Mouse (Mus musculus) bone marrow macrophage, adult 2 months (primary cell): ENCODE results near the gene 2310046K23Rik.

ENCODE experiments used
- CTCF ChIP-seq: IDR thresholded peaks from 2 replicates; pipeline ENCODE4 v1.5.1; 2012; ENCODE audit warnings: low read depth, mild to moderate bottlenecking, low read length, moderate library complexity
- POLR2A ChIP-seq: IDR thresholded peaks from 2 replicates; pipeline ENCODE4 v1.6.1; 2012; ENCODE audit warnings: mild to moderate bottlenecking, low read depth, low read length, borderline replicate concordance

DNA sequence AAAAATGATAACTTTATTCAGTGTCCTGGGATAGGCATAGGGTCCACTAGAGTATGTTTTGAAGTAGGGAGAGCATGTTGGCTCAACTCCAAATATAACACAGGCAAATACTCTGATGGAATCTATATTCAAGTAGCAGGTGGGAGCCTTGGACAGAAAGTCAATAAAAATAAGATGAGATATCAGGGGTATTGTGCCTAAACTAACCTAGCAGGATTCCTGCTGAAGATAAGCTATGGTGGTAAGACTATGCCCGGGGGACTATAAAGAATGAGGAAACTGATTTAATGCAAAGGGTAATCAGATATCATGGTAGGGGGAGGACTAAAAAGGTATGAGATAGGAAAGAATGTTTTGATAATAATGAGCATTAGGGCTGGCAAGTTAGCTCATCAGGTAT is 26.1 kb downstream of the 2310046K23Rik start:
- no peak for TF ChIP-seq CTCF
- no peak for TF ChIP-seq POLR2A
